Mouse (Mus musculus) heart, embryonic 16.5 days (tissue): Measurements from ENCODE around the gene Map2k2. TPM values are rescaled to one million over a fixed set of nuclear protein-coding genes. Genes with fewer than 3 reads are reported as not detected.
"Not testable (repeated sequence)": the region's sequence is repeated elsewhere in the genome, so short reads cannot be mapped to it uniquely, and the experiment has no call there.

Experiments
- ATAC-seq: fragments of 200-750 bp; cut with Nextera tagmentation; replicated peaks from 2 replicates; pipeline ENCODE4 v1.8.0; 2017; ENCODE audit warnings: moderate number of reproducible peaks; ENCODE audit not compliant: insufficient read depth, low FRiP score; ENCODE audit errors: extremely low read depth
- H3K27ac ChIP-seq: fragments of 300-500 bp; sonication (generic); 2 replicates; pipeline ENCODE4 v1.5.1; 2014; ENCODE audit warnings: mild to moderate bottlenecking, low read length, control low read depth, moderate library complexity
- H3K27me3 ChIP-seq: fragments of 300-500 bp; sonication (generic); 2 replicates; pipeline ENCODE4 v1.6.1; 2014; ENCODE audit warnings: low read length, mixed read lengths; ENCODE audit not compliant: control insufficient read depth, insufficient read depth
- H3K36me3 ChIP-seq: fragments of 300-500 bp; sonication (generic); 2 replicates; pipeline ENCODE4 v1.6.1; 2014; ENCODE audit not compliant: control insufficient read depth, insufficient read depth
- H3K4me1 ChIP-seq: fragments of 300-500 bp; sonication (generic); 2 replicates; pipeline ENCODE4 v1.6.1; 2014; ENCODE audit warnings: low read length, mixed read lengths; ENCODE audit not compliant: control insufficient read depth, insufficient read depth
- H3K4me2 ChIP-seq: fragments of 300-500 bp; sonication (generic); 2 replicates; pipeline ENCODE4 v1.6.1; 2014; ENCODE audit warnings: low read depth, mild to moderate bottlenecking, control low read depth, low read length
- H3K4me3 ChIP-seq: fragments of 300-500 bp; sonication (generic); 2 replicates; pipeline ENCODE4 v1.5.1; 2014; ENCODE audit warnings: mild to moderate bottlenecking, control low read depth, low read length
- H3K9ac ChIP-seq: fragments of 300-500 bp; sonication (generic); 2 replicates; pipeline ENCODE4 v1.6.1; 2014; ENCODE audit warnings: low read length, control low read depth
- H3K9me3 ChIP-seq: fragments of 300-500 bp; sonication (generic); replicated peaks from 2 replicates; pipeline ENCODE4 v1.6.1; 2016; ENCODE audit warnings: low read length; ENCODE audit not compliant: control insufficient read depth
- WGBS: fragments of 180-500 bp; shearing (Covaris S2); extraction: QIAGEN DNeasy Blood & Tissue Kit; methylation state at CpG from one replicate; pipeline ENCODE4 v1.1.7; 2014; 5-methylcytosine and 5-hydroxymethylcytosine counted together
- polyA plus RNA-seq: library from polyadenylated mRNA; unstranded; fragments of >200 nt; fragmentation: Nextera tagmentation; extraction: Ambion mirVana; gene quantifications from 2 replicates; pipeline ENCODE4 v1.2.1, GENCODE M21; 2015

Gene Map2k2
- polyA plus RNA-seq, result 143 and 152 TPM in 2 replicates

- Histone ChIP-seq H3K4me2 (peak within 1 kb of the TSS; percentile 90), H3K4me1 (peaks cover 14% of the 10 kb centered on the region), H3K9ac (peak within 1 kb of the TSS; percentile 86), H3K36me3 (peaks cover 21% of the 10 kb centered on the region), H3K27me3 (no peaks in the 10 kb centered on the region), H3K27ac (peak within 1 kb of the TSS; percentile 96), H3K4me3 (peak within 1 kb of the TSS; percentile 75), H3K9me3 (no peaks in the 10 kb centered on the region)
- peak; percentile 95 for ATAC-seq
- WGBS, result under 1% methylated on average over 56 of the region's 56 CpGs
These were observed at the start of gene Map2k2 for GRCm38 (mm10) chr10:81105565-81106112. Gene Map2k2, plus strand, starts transcription at chr10:81105915.

DNA sequence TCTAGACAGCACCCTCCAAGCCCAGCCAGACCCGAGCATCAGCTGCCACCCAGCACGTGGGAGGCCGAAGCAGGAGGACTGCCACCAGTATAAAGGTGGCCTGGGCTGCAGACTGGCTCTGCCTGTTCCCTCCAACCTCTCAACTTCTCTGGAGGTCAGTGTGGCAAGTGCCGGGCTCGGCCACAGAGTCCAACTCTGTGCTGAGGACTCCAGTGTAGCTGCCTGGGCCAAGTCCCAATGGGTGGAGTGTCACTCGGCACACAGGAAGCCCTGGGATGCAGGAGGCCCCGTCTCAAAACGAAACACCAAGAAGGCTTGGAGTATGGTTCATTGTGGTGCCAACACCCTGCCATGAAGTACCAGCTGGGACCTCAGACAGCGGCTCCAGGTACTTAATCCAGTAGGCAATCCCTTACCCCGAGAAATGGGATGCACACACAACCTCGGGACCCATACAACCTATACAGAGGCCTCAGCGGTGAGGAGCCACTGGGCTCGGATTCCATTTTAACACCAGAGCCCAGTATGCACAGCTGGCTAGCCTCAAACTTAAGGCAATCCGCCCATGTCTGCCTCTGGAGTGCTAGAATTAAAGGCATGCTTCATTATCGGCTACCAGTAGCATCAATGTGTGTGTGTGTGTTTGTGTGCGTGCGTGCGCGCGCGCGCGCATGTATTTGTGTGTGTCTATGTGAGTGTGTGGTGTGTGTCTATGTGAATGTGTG is 48.1 kb upstream of the Map2k2 start:
- 91% methylated on average over 23 of the region's 23 CpGs for WGBS
- ATAC-seq, result no peak
- Histone ChIP-seq H3K27me3 (no peaks in the 10 kb centered on the region), H3K36me3 (no peaks in the 10 kb centered on the region), H3K9me3 (no peaks in the 10 kb centered on the region), H3K4me1 (peaks cover 13% of the 10 kb centered on the region), H3K4me2 (no peak overlapping the region), H3K9ac (no peak overlapping the region), H3K27ac (no peak overlapping the region), H3K4me3 (no peak overlapping the region)

DNA sequence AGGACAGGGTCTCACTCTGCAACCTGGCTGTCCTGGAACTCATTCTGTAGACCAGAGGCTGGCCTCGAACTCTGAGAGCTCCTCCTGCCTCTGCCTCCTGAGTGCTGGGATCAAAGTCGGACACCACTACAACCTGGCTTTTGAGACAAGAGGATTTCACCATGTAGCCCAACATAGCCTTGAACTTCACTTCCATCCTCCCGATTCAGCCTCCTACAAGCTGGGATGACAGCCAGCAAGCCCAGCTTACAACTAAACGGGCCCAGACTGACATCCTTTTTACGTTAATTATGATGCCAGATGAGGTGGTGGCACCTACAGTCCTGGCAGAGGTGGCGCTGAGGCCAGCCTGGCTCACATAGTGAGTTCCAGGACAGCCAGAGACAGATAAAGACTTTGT is 46.8 kb upstream of the Map2k2 start:
- Histone ChIP-seq H3K36me3 (no peaks in the 10 kb centered on the region), H3K4me1 (peaks cover 13% of the 10 kb centered on the region), H3K27me3 (no peaks in the 10 kb centered on the region), H3K4me3 (peak overlapping the region; percentile 88), H3K9ac (peak overlapping the region; percentile 92), H3K9me3 (no peaks in the 10 kb centered on the region), H3K27ac (no peak overlapping the region), H3K4me2 (peak overlapping the region; percentile 86)
- 71% methylated on average over 6 of the region's 6 CpGs for WGBS
- no peak for ATAC-seq

GRCm38 (mm10) chr10:81059603-81060543 is 45.8 kb upstream of the Map2k2 start, which contains the start of gene Sgta:
Gene Sgta, minus strand, starts transcription at chr10:81060181.
- Histone ChIP-seq H3K27ac (peak within 1 kb of the TSS; percentile 68; the same call in 1 of the 2 replicates), H3K27me3 (no peaks in the 10 kb centered on the region), H3K9ac (peak within 1 kb of the TSS; percentile 92), H3K36me3 (no peaks in the 10 kb centered on the region), H3K4me1 (peaks cover 13% of the 10 kb centered on the region), H3K4me3 (peak within 1 kb of the TSS; percentile 88), H3K4me2 (peak within 1 kb of the TSS; percentile 86), H3K9me3 (no peaks in the 10 kb centered on the region)
- under 1% methylated on average over 48 of the region's 48 CpGs for whole genome bisulfite sequencing
- peak; percentile 95 for ATAC-seq

DNA sequence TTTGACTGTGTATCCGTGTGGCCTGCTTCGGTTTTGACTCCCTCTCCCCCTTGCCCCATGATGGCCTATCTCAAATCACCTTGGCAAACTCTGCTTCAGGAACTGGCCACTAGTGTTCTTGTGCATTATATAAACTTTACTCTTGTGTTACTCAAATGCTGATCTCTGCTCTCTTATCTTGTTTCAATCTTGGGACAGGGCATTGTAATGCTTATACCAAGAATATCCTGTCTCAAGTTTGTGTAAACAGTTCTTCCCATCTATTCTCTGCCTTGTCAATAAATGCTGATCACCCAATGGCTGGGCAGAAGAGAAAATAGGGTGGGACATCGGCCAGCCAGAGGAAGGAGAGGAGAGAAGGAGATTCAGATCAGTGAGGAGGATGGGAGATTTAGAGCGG is 43.0 kb upstream of the Map2k2 start:
- H3K36me3 ChIP-seq, result no peaks in the 10 kb centered on the region
- no peak for ATAC-seq
- H3K4me1 ChIP-seq, result peaks cover 13% of the 10 kb centered on the region
- no peak overlapping the region for H3K4me2 ChIP-seq
- no peaks in the 10 kb centered on the region for H3K27me3 ChIP-seq
- no peak overlapping the region for H3K9ac ChIP-seq
- H3K4me3 ChIP-seq, result no peak overlapping the region
- no peaks in the 10 kb centered on the region for H3K9me3 ChIP-seq
- WGBS, result 58% methylated on average over 4 of the region's 4 CpGs
- no peak overlapping the region for H3K27ac ChIP-seq

GRCm38 (mm10) chr10:81064519-81064918 is 41.2 kb upstream of the Map2k2 start:
- not testable (repeated sequence) for H3K9ac ChIP-seq, H3K27me3 ChIP-seq, H3K9me3 ChIP-seq, ATAC-seq, H3K4me3 ChIP-seq, H3K36me3 ChIP-seq, H3K4me2 ChIP-seq, H3K27ac ChIP-seq, H3K4me1 ChIP-seq
- WGBS, result 84% methylated on average over 8 of the region's 8 CpGs

DNA sequence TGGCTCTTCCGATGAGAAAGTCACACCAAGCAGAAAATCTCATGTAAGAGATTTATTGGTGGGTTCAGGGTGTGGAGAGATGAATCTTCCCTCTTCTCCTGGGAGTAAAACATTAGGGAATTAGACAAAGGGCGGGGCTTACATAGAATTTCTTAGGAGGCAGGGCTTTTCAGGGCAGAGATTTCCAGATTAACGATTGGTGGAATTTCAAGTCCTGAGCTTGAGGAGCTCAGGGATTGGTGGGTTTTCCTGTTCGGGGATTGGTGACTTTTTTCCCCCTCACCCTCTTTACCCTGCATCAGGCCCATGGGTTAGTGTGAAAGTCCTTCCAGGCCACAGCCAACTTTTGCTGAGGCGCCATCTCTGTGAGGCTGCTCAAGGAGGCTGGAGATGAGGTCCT is 37.0 kb upstream of the Map2k2 start:
- no peak overlapping the region for H3K9ac ChIP-seq
- no peaks in the 10 kb centered on the region for H3K27me3 ChIP-seq
- no peak overlapping the region for H3K27ac ChIP-seq
- H3K4me3 ChIP-seq, result no peak overlapping the region
- no peak for ATAC-seq
- no peaks in the 10 kb centered on the region for H3K9me3 ChIP-seq
- 57% methylated on average over 5 of the region's 5 CpGs for WGBS
- peaks cover 5% of the 10 kb centered on the region for H3K4me1 ChIP-seq
- no peak overlapping the region for H3K4me2 ChIP-seq
- peaks cover 7% of the 10 kb centered on the region for H3K36me3 ChIP-seq

DNA sequence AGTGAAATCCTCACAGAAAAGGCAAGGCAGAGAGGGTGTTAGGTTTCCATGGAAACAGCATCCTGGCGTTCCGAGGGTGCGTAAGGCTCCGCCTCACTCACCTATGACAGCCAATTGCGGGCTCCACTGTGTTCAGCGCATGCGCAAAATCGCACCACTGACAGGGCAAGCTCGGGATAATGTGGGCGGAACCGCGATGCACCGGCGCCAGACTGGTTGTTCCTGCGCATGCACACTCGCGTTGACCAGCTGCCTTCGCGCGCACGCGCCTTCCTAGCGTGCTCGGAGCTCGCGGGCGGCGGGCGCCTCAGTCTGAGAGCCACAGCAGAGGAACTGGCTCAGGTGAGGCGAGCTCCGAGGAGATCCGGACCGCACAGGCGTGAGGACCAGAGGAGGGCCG is 35.9 kb upstream of the Map2k2 start, which contains the start of gene Thop1:
Gene Thop1 (plus strand): TSS at position 200 of the 400 bp plus-strand sequence.
- H3K4me2 ChIP-seq, result peak within 1 kb of the TSS; percentile 83
- H3K27ac ChIP-seq, result peak within 1 kb of the TSS; percentile 29; the same call in 1 of the 2 replicates
- ATAC-seq, result peak; percentile 93
- WGBS, result under 1% methylated on average over 35 of the region's 35 CpGs
- peaks cover 5% of the 10 kb centered on the region for H3K4me1 ChIP-seq
- peak within 1 kb of the TSS; percentile 92 for H3K9ac ChIP-seq
- peak within 1 kb of the TSS; percentile 85 for H3K4me3 ChIP-seq
- H3K27me3 ChIP-seq, result no peaks in the 10 kb centered on the region
- no peaks in the 10 kb centered on the region for H3K9me3 ChIP-seq
- peaks cover 11% of the 10 kb centered on the region for H3K36me3 ChIP-seq
